Mouse (Mus musculus) mouse trophoblast stem cell (cell line): ENCODE measurements around the gene 4933417A18Rik.
"Not testable (repeated sequence)": the region's sequence is repeated elsewhere in the genome, so short reads cannot be mapped to it uniquely, and the experiment has no call there.

ENCODE experiments used
- in situ Hi-C, 2 experiments: fragments of 300-500 bp; cut with MseI, MboI; formaldehyde crosslinking; loops; 2 replicates in 1 of 2; 3 replicates in 1 of 2; pipeline ENCODE4 v1.15.1; 2025

4933417A18Rik gene

GRCm38 (mm10) chr13:34973770-34974169 is 49.6 kb downstream of the 4933417A18Rik start:
- in situ Hi-C loops, result no loop called here

DNA sequence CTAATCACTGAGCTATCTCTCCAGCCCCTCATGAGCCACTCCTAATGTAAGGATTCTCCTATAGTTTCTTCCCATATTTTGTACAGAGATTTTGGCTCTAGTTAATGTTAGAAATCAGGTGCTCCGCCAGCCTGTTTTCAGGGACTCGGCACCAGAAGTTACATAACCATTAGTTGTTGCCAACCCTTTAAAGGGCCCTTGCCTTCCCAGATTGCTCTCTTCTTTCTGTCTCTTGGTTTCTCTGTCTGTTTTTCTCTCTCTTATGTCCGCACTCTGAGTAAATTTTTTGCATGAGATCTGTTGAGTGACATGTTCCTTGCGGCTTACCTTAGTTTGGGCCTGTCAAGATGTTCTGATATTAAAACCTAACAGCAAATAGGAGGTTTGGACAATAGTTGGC is 51.9 kb downstream of the 4933417A18Rik start:
- in situ Hi-C loops, result no loop called here

GRCm38 (mm10) chr13:34977410-34977809 is 53.2 kb downstream of the 4933417A18Rik start:
- in situ Hi-C loops, result no loop called here

GRCm38 (mm10) chr13:34978635-34979034 is 54.4 kb downstream of the 4933417A18Rik start:
- in situ Hi-C loops, result not testable (repeated sequence)

GRCm38 (mm10) chr13:34983479-34983878 is 59.3 kb downstream of the 4933417A18Rik start:
- in situ Hi-C loops, result loop anchor here in 1 of 2 experiments (5.0 kb wide), 1 partner anchor 39 kb away; no protein-coding TSS in a partner anchor

- in situ Hi-C loops, result no loop called here
Measured at GRCm38 (mm10) chr13:34991581-34992273, 67.5 kb downstream of the 4933417A18Rik start.

DNA sequence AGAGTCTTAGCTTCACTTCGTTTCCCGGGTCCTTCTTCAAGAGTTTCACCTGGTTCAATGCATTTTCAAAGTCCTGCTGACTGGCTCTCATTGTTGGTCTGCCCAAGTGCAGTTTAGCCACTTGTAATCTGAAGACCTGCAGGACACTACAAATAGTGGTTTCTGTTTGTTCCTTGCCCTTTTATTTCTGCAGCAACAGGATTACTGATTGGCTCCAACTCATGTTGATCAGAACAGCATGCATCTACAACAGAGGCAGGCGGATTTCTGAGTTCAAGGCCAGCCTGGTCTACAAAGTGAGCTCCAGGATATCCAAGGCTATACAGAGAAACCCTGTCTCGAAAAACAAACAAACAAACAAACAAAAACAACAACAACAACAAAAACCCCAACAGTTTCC is 68.9 kb downstream of the 4933417A18Rik start:
- in situ Hi-C loops, result no loop called here

GRCm38 (mm10) chr13:34993595-34993982 is 69.4 kb downstream of the 4933417A18Rik start:
- in situ Hi-C loops, result no loop called here

DNA sequence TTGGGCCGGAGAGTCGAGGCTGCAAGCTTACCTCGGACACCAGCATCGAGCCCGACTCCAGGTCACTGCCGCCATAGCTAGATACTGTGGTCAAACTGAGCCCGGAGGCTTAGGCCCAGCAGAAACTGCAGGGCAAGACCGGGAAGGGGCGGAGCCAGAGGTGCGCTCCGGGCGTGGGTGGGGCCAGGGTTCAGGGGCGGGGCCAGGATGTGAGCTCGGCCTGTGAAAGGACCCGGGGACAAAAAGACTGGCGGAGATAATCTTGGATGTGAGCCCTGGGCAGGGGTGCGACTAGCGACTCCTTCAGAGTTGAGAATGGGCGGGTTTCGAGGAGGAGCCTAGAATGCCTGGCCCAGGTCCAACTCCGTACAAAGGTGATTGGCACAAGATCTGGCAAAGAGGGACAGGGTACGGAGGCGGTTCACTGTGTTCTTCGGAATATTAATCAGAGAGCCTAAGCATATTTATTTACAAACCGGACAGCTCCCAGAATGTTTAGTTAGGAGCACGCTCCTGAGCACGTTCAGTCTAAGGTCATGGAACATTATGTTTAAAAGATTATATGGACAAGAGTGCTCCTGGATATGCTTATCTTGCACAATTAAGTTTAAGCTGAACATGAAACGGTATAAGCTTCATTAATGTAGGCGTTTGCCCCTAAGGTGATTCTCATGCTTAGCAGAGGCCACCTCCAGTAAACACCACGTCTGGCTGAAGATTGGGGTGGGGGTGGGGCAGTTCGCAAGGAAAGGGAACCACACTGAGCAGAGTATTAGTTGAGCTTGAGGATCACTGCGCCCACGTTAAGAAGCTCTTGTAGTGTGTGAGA is 70.0 kb downstream of the 4933417A18Rik start:
- in situ Hi-C loops, result no loop called here

GRCm38 (mm10) chr13:34995925-34996324 is 71.7 kb downstream of the 4933417A18Rik start:
- in situ Hi-C loops, result no loop called here
